Mouse (Mus musculus) heart, postnatal 0 days (tissue): ENCODE data around the gene H2-M5.

Source experiments
- CTCF ChIP-seq: IDR thresholded peaks from 2 replicates; pipeline ENCODE4 v1.5.1; 2016; ENCODE audit warnings: antibody characterized with exemption, control low read depth, low read depth
- EP300 ChIP-seq: IDR thresholded peaks from 2 replicates; pipeline ENCODE4 v1.6.1; 2016; ENCODE audit warnings: antibody characterized with exemption, low read depth

GRCm38 (mm10) chr17:36942391-36942790 lies 46.9 kb downstream of the H2-M5 start:
- no peak for TF ChIP-seq CTCF
- no peak for TF ChIP-seq EP300
